Mouse (Mus musculus): ENCODE data around the gene Mob4. TPM values are rescaled to one million over a fixed set of nuclear protein-coding genes. Genes with fewer than 3 reads are reported as not detected.

Gene Mob4
- polyA plus RNA-seq, 1 experiment: 12.5 TPM

GRCm38 (mm10) chr1:55162781-55163180, 31.8 kb downstream of the Mob4 start:
- TF ChIP-seq GATA1 (IDR thresholded peaks at IDR 0.05; ENCODE audit: low read length): no peak

GRCm38 (mm10) chr1:55164005-55164404, 33.0 kb downstream of the Mob4 start:
- TF ChIP-seq GATA1 (IDR thresholded peaks at IDR 0.05; ENCODE audit: low read length): no peak

- no peak for TF ChIP-seq GATA1 (IDR thresholded peaks at IDR 0.05; ENCODE audit: low read length)
Observed at GRCm38 (mm10) chr1:55167560-55167959, 36.5 kb downstream of the Mob4 start.

GRCm38 (mm10) chr1:55168591-55168990, 37.6 kb downstream of the Mob4 start:
- no peak for TF ChIP-seq GATA1 (IDR thresholded peaks at IDR 0.05; ENCODE audit: low read length)

- TF ChIP-seq GATA1 (IDR thresholded peaks at IDR 0.05; ENCODE audit: low read length): no peak
Observed at GRCm38 (mm10) chr1:55171361-55172325, 40.6 kb downstream of the Mob4 start.

GRCm38 (mm10) chr1:55173720-55174557, 42.9 kb downstream of the Mob4 start:
- TF ChIP-seq GATA1 (IDR thresholded peaks at IDR 0.05; ENCODE audit: low read length): no peak

- TF ChIP-seq GATA1 (IDR thresholded peaks at IDR 0.05; ENCODE audit: low read length): no peak
Observed at GRCm38 (mm10) chr1:55174558-55175034, 43.6 kb downstream of the Mob4 start.

GRCm38 (mm10) chr1:55179917-55180566, 49.0 kb downstream of the Mob4 start:
- no peak for TF ChIP-seq GATA1 (IDR thresholded peaks at IDR 0.05; ENCODE audit: low read length)

- no peak for TF ChIP-seq GATA1 (IDR thresholded peaks at IDR 0.05; ENCODE audit: low read length)
Observed at GRCm38 (mm10) chr1:55182392-55182791, 51.4 kb downstream of the Mob4 start.

- TF ChIP-seq GATA1 (IDR thresholded peaks at IDR 0.05; ENCODE audit: low read length): no peak
Observed at GRCm38 (mm10) chr1:55185718-55186117, 54.7 kb downstream of the Mob4 start.

GRCm38 (mm10) chr1:55186592-55187210, 55.7 kb downstream of the Mob4 start:
- TF ChIP-seq GATA1 (IDR thresholded peaks at IDR 0.05; ENCODE audit: low read length): no peak

- TF ChIP-seq GATA1 (IDR thresholded peaks at IDR 0.05; ENCODE audit: low read length): no peak
Observed at GRCm38 (mm10) chr1:55192015-55192414, 61.0 kb downstream of the Mob4 start.

- TF ChIP-seq GATA1 (IDR thresholded peaks at IDR 0.05; ENCODE audit: low read length): no peak
Observed at GRCm38 (mm10) chr1:55192824-55193223, 61.8 kb downstream of the Mob4 start.

GRCm38 (mm10) chr1:55193316-55193715, 62.3 kb downstream of the Mob4 start:
- no peak for TF ChIP-seq GATA1 (IDR thresholded peaks at IDR 0.05; ENCODE audit: low read length)
